Mouse (Mus musculus) left cerebral cortex, postnatal 14 days (tissue): Measurements from ENCODE around the gene Spaar. TPM values are rescaled to one million over a fixed set of nuclear protein-coding genes. Genes with fewer than 3 reads are reported as not detected.

Experiments used
- DNase-seq, 2 experiments: peaks; one replicate each; pipeline ENCODE4 v3.0.0; 2021 to 2022; ENCODE audit warnings: low spot score in 2 of 2, mixed read lengths in 1 of 2
- intact Hi-C: fragments of 180-260 bp; cut with DNase I; formaldehyde crosslinking; loops from one replicate; pipeline ENCODE4 v1.15.1; 2025
- long read RNA-seq, 2 experiments: library from polyadenylated mRNA; stranded (forward); transcript quantifications; one replicate each; pipeline ENCODE4 v2.0.0; 2021
- total RNA-seq, 2 experiments: library from RNA; stranded (reverse); gene quantifications; 2 replicates each; pipeline ENCODE4 v1.2.3; 2021

Gene Spaar
- total RNA-seq = under 1 TPM; 0.48 to 0.53 TPM
- long read RNA-seq, experiment 1, partial matches to known transcripts = 0 of 1 reads
- long read RNA-seq, experiment 1, other reads (novel, unspliced or antisense) = 1 of 1 reads
- long read RNA-seq, experiment 2, partial matches to known transcripts = 0 of 1 reads
- long read RNA-seq, experiment 2, other reads (novel, unspliced or antisense) = 1 of 1 reads

DNA sequence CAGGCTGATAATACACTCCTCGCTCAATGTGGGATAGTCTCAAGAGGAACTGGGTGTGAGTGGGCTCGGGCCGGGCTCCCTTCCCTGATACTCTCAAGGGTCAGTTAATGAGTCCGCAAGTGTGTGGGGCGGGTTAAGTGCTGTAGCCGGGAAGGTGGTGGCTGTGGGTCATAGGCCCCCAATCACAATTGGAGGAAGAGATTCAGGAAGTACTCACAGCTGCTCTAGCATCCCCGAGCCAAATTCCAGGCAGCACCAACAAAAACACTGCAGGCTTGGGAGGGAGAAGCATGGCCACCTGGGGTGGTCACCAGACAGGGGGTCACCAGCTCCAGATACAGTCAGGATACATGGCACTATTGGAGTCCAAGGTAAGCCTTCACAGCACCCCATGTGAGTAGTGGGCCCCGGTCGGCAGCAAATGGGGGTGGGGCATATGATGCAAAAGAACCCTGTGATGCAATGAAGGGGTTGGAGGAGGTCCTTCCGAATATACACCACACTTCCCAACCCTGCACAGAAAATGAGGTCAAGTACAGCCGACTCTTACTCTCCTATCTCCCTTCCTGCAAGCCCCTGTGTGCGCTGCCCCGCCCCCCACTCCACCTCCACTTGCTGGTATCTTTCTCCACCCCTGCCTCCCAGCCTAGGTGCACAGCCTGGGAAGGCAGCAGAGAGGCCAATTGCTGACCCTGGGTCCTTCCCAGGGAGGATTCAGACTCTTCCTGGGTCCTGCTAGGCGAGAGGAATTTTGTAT is at the start of gene Spaar:
TSS of gene Spaar (plus strand) at position 241 of the 757 bp plus-strand sequence.
- intact Hi-C loops = no loop called here
- DNase-seq = no peak

DNA sequence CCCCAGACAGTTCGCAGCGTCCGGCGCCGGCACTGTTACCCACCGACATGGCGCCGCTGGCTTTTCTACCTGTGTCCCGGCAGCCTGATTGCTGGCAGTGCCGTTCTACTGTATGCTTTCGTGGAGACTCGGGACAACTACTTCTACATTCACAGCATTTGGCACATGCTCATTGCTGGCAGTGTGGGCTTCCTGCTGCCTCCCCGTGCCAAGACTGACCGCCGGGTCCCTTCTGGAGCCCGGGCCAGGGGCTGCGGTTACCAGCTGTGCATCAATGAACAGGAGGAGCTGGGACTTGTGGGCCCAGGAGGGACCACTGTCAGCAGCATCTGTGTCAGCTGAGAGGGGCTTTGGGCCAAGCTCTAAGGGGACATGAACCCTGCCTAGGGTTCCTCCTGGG is 39.8 kb upstream of the Spaar start:
- intact Hi-C loops = no loop called here

DNA sequence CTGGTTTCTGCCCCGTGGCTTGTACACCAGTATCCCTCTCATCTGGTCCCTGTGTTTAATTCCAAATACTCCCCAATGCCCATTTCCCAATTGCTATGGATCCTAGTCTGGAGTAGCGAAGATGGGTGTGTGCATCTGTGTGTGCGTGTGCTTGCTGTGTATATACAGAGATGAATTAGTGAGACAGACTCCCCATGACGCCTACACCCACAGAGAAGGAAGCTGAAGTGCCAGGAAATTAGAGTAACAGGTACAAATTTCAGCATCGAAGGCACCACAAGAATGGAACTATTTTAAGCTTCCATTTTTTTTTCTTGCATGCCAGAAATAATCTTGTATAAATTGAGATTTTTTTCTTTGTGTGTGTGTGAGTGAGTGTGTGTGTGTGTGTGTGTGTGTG is 38.8 kb upstream of the Spaar start:
- intact Hi-C loops = no loop called here
- DNase-seq = peak; percentile 28 to 66

More for the DNA sequence above, 39.8 kb upstream of the Spaar start:
- DNase-seq = no peak

DNA sequence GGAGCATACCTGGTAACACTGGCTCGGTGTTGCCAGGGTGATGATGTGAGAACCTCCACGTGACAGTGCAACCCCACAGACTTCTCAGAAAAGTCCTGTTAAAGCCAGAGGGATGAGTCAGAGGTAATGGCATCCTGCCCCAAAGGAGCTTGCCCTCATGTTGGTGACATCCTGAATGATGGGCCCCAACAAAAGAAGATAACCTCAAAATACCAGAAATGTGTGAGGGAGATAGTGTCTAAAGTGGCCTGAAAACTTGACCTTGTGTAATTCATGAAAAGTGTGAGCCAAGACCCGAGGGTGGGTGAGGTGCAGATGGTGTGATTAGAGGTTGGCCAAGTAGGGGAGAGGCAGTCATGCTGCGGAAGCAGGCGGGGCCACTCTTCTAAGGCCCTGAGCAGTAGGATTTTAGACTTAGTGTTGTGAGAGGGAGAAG is 36.0 kb upstream of the Spaar start:
- intact Hi-C loops = no loop called here
- DNase-seq = no peak

DNA sequence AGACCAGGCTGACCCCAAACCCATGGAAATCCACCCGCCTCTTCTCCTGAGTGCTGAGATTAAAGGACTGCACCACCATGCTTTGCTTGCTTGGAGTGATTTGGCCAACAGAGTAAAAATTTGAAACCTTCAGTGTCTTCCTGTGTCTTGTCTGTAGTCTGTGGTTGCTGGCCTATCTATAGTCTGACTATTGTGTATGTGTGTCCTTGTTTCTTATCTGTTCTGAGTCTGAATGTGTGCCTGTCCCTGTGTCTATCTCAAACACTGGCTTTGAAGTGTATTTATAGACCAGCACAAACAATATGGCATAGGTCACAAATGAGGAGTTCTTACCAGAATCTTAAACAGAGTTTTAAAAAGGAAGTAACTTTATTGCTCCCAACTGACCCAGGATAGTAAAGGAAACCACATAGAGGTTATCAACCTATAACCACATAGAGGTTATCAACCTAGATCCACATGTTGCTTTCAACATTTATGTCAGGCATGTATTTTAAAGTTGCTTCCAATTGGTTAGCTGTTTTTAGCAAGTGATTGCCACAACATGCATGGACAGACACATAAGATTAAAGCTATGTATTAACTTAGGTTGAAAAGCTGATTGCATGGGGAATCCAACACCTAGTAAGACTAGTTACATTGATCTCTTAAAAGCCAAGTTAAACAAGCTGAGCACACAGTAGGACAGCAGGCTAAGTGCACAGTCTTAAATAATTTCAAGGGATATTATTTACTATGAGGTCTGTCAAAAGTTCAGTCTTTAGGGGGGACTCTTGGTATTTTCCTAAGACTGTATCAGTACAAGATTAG is 35.2 kb upstream of the Spaar start:
- intact Hi-C loops = no loop called here
- no peak for DNase-seq

DNA sequence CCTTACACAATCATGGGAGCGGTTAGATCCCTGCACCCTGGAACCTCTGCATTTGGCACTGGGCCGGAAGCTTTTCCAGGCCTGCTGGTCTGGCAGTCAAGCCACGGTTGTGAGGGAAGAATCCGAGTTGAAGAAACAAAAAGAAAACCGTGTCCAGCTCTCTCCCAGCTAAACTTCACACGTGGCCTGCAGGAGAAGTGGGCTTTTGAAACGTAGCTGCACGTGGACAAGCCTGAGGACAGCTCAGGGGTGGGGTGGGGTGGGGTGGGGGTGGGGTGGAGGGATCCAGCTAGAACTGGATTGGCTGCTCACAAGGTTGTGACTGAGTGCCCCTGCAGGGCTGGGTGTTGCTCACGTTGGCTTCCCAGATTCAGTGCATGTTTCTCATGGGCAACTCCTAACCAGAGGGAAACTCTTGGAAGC is 34.6 kb upstream of the Spaar start:
- intact Hi-C loops = no loop called here
- no peak for DNase-seq

DNA sequence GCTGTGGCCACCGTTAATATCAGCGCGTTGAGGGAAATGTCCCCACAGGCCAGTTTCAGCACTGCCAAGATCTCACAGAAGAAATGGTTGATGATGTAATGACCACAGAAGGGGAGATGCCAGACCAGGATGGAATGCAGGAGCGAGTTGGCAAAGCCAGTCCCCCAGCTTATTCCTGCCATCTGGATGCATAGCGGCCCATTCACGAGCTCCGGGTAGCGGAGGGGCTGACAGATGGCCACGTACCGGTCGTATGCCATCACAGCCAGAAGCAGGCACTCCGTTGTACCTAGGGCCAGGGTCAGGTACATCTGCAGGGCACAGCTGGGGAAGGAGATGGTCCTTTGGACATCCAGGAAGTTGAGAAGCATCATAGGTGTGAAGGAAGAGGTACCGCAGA is 33.3 kb upstream of the Spaar start:
- no peak for DNase-seq
- intact Hi-C loops = no loop called here

DNA sequence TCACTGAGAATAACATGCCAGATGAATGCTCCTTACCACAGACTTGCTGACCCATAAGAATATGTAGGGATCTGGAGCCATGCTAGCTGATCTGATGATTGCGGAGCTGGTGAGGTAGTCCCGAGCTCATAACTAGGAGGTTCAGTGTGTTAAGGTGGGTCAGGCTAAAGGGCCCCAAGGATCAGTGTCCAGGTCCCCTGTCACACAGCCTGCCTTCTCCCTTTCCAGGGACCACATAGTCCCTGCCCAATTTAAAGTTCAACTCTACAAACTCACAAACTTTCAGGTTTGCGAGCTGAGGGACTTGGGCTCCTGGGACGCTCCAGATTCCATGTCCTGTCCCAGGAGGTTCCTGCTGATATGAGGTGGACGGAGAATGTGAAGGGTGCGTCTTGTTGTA is 29.1 kb upstream of the Spaar start, which contains the start of gene Olfr70:
TSS of gene Olfr70 (minus strand) at position 101 of the 400 bp plus-strand sequence.
- DNase-seq = no peak
- intact Hi-C loops = no loop called here

DNA sequence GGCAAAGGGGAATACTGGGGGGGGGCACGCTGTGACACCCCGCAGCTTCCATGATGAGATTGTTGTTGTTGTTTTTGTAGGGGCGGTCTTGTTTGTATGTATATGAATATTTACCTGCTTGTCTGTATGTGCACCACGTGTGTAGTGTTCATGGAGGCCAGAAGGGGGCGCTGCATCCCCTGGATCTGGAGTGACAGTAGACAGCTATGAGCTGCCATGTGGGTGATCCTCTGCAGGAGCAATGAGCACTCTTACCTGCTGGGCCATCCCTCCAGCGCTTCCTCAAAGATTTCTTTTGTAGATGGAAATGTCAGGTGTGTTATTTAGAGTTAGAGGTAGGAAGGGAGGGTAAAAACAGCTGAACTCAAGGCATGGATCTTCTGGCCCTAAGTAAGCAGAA is 26.4 kb upstream of the Spaar start:
- DNase-seq = no peak
- intact Hi-C loops = no loop called here

DNA sequence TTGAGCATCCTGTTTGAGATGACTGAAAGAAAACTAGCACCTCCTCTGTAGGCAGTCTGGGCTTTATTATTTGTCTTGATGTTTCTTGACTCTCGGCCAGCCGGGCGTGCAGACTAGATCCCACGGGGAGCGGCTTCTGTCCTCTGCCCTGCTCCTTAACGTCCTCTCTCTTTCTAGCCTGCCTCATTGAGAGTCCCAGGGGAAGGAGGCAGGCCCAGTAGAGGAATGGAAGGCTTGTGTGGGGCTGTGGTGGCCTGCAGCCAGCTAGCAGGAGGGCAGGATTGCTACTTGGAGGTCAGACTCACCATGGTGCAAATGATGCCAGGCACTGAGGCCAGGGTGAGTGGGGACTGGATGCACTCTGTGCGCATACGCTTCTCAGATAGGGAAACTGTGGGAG is 26.0 kb upstream of the Spaar start:
- intact Hi-C loops = no loop called here
- DNase-seq = no peak

DNA sequence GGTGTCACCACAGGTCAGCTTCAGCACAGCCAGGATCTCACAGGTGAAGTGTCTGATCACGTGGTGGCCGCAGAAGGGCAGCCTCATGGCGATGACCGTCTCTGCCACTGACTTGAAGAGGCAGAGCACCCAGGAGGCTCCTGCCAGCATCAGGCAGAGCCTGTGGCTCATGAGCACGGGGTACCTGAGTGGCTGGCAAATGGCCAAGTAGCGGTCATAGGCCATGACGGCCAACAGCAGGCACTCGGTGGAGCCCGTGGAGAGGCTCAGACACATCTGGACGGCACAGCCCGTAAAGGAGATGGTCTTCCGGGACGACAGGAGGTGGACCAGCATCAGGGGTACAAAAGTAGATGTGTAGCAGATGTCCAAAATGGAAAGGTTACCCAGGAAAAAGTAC is 23.8 kb upstream of the Spaar start:
- intact Hi-C loops = no loop called here
- DNase-seq = no peak

DNA sequence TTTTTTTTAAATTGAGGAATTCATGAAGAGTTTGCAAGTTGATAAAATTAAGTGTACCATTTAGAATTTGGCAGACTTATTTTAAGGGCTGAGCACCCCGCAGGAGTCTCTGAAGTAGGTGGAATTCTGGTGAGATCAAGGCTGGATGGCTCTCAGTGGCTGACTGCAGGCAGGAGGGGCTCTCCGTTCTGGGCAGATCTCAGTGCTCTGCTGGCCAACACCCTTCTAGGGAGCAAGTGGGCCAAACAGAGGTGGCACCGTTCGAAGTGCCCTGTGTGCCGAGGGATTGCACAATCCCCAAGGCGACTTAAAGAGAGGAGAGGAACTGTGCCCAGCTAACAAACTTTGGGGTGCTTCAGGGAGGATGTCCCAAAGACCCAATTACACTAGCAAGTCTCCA is 20.0 kb upstream of the Spaar start, which contains the start of gene Olfr71:
TSS of gene Olfr71 (minus strand) at position 387 of the 400 bp plus-strand sequence.
- no peak for DNase-seq
- intact Hi-C loops = loop anchor here (2.0 kb wide), 1 partner anchor 37 kb away; no protein-coding TSS in a partner anchor

DNA sequence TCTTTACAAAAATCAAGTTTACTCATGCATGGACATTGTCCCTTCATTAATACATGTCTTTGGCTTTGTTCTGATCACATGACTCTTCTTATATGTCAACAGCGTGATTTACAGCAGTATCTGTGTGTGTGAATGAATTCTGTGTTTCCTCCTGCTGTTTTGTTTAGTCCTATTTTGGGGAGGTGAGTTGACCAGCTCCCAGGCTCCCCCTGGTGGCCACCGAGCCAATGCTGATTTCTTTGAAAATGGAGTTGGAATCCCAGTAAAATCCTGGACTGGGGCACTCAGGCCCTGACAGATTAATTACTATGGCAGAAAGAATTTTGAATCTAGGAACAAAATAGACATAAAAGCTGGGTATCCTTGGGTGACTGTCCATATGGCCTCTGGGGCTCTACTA is 18.0 kb upstream of the Spaar start:
- DNase-seq = peak; percentile 78 to 83
- intact Hi-C loops = loop anchor here (1.0 to 2.0 kb wide), 2 partner anchors 39 to 82 kb away; no protein-coding TSS in a partner anchor

DNA sequence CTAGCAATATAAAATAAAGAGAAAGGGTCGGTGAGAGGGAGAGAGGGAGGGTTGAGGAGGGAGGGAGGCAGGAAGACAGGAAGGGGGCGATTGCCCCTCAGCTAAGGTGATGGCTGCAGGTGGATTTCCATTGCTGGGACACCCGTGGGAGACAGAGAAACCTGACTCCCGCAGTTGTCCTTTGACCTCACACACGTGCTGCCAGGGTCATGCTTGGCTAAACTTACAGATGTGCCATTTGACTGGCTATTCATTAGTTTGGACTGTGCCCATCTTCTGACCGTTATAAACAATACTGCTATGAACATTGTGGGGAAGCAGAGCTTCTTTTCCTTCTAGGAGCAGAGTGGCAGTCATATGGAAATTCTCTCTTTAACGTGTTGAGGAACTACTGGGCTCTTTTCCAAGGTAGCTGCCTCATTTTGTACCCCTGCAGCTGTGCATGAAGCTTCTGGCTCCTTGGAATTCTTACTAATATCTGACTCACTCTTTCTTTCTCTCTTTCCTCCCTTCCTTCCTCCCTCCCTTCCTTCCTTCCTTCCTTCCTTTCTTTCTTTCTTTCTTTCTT is 16.1 kb upstream of the Spaar start:
- intact Hi-C loops = no loop called here
- DNase-seq = peak; percentile 51 to 62

DNA sequence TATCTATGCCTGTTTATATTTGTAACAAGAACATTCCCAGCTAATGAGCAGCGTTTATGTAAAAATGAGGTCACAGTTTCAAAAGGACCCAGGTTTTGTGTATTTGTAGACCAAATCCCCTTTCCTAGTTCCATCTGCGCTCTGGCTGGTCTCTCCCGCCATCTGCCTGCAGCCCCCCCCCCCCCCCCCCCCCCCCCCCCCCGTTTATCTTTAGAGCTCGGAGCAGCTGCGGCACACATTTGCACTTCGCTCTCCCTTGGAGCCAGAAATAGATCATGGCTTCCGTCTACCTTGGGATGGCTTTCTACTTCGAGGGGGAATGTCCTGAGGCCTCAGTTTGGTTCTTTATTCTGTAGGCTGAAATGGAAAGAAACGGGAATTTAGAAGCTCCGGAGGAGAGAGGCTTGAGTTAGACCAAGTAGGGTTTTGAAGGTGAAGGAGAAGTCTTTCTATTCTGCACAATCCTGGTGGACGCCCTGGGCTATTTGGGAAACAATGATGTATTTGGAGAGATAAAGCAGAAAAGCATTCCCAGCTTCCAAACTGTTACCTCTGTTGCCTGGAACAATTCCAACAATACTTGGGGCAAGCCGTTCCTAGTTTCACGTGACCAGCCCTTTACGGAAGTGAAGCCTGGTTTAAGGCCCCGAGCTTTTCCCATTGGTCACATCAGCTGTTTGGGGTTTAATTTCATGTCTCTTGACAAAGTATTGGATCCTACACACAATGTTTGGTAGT is 9.2 kb upstream of the Spaar start:
- DNase-seq = peak in 1 of 2 experiments; percentile 43
- intact Hi-C loops = no loop called here

DNA sequence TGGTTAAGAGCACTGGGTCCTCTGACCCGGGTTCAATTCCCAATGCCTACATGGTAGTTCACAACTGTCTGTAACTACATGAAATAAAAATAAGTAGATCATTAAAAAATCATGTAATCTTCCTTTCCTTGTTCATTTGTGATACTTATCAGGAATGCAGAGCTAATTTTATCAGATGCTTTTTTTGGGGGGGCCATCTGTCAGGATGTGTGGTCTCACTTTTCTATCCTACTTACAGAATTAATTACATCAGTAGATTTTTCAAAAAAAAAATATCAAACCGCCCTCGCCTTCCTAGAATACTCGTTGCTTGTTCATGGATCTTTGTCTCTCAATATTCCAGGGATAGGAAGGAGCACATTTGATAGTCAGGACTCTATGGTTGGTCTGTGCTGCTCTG is 7.6 kb upstream of the Spaar start:
- intact Hi-C loops = no loop called here
- DNase-seq = peak in 1 of 2 experiments; percentile 45

DNA sequence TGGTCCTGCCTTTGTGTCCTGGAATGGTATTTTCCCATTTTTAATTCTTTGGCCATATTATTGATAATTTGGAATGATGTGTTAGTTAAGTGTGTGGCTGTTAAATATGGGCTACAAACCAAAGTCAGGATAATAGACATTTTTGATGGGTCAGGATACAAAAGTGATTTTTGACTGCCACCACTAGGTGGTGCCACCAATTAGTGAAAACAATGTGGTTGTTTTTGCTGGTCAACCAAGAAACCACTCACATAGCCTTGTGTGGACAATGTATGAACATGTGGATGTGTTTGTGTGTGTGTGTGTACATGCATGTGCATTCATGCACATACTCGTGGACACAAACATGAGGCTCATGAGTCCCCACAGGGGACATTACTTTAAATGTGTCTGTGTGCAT is 5.1 kb upstream of the Spaar start:
- intact Hi-C loops = no loop called here
- no peak for DNase-seq

DNA sequence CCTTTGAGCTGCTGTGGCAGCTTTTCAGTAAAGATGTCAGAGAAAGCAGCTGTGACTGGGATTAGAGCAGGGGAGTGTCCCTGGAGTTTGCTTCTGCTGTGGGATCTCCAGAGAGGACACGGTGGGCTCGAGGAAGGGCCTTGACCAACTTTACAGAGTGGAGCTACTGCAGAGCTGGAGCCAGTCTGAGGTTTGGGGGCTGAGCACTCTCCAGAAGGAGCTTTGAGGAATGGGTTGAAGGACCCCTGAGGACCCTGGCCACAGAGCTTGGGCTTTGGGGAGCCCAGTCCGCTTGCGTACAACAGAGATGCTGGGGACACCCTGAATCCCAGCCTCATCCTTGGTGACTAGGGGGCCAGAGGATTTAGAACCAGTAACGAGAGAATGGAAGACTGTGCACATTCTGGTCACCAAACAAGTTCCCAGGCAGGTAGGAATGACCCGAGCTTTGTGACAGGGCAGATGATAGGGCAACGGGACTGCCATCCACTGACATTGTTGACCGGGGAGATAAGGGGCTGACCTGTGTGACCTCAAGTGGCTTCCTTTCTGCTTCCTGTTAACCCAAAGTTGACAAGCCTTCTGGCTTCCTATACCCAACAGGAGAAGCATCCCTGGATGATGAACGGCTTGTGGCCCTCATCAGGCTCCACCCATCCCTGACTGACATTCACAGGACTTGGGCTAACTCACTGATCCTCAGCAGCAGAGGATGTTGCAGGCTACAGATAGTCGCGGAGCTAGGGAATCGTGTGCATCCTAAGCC is 3.4 kb upstream of the Spaar start:
- intact Hi-C loops = no loop called here
- no peak for DNase-seq
